Mouse (Mus musculus): ENCODE results near the gene Pik3r2. TPM values are rescaled to one million over a fixed set of nuclear protein-coding genes. Genes with fewer than 3 reads are reported as not detected.

The Pik3r2 gene
- polyA plus RNA-seq, 1 experiment: 56.3 TPM

GRCm38 (mm10) chr8:70737705-70738104, 38.8 kb downstream of the Pik3r2 start:
- TF ChIP-seq POLR2A (IDR thresholded peaks at IDR 0.05; ENCODE audit: low read depth, low read length): no peak
- TF ChIP-seq CTCF (IDR thresholded peaks at IDR 0.05; ENCODE audit: extremely low read depth, insufficient read depth, insufficient read length, insufficient replicate concordance): no peak
- 73% methylated on average over 5 of the region's 5 CpGs for WGBS
- Histone ChIP-seq H3K27me3 (ENCODE audit: control insufficient read depth, insufficient read depth, low read length) (no peaks in the 10 kb centered on the region; the same call in 1 of the 2 replicates), H3K4me1 (ENCODE audit: control insufficient read depth, insufficient read depth, insufficient read length) (no peaks in the 10 kb centered on the region), H3K4me3 (ENCODE audit: extremely low read depth, insufficient read depth, insufficient read length) (no peak overlapping the region), H3K36me3 (ENCODE audit: control insufficient read depth, insufficient read depth, low read length) (no peaks in the 10 kb centered on the region), H3K27ac (ENCODE audit: insufficient read depth, low read length) (no peak overlapping the region)
- no peak for DNase-seq (ENCODE audit: low read depth in 1 of 2, low spot score in 2 of 2)

GRCm38 (mm10) chr8:70730956-70731355, 45.6 kb downstream of the Pik3r2 start:
- Histone ChIP-seq H3K27ac (ENCODE audit: insufficient read depth, low read length) (peak overlapping the region; percentile 69), H3K27me3 (ENCODE audit: control insufficient read depth, insufficient read depth, low read length) (no peaks in the 10 kb centered on the region), H3K4me3 (ENCODE audit: extremely low read depth, insufficient read depth, insufficient read length) (no peak overlapping the region), H3K4me1 (ENCODE audit: control insufficient read depth, insufficient read depth, insufficient read length) (peaks cover 12% of the 10 kb centered on the region; the same call in 1 of the 2 replicates), H3K36me3 (ENCODE audit: control insufficient read depth, insufficient read depth, low read length) (no peaks in the 10 kb centered on the region)
- TF ChIP-seq POLR2A (IDR thresholded peaks at IDR 0.05; ENCODE audit: low read depth, low read length) (no peak), CTCF (IDR thresholded peaks at IDR 0.05; ENCODE audit: extremely low read depth, insufficient read depth, insufficient read length, insufficient replicate concordance) (no peak)
- WGBS: 42% methylated on average over 4 of the region's 4 CpGs
- DNase-seq (ENCODE audit: low read depth in 1 of 2, low spot score in 2 of 2): peak; percentile 55 to 59

- Histone ChIP-seq H3K4me1 (ENCODE audit: control insufficient read depth, insufficient read depth, insufficient read length) (peaks cover 12% of the 10 kb centered on the region; the same call in 1 of the 2 replicates), H3K4me3 (ENCODE audit: extremely low read depth, insufficient read depth, insufficient read length) (peak overlapping the region; percentile 47; the same call in 1 of the 2 replicates), H3K27ac (ENCODE audit: insufficient read depth, low read length) (peak overlapping the region; percentile 19; the same call in 1 of the 2 replicates), H3K36me3 (ENCODE audit: control insufficient read depth, insufficient read depth, low read length) (no peaks in the 10 kb centered on the region), H3K27me3 (ENCODE audit: control insufficient read depth, insufficient read depth, low read length) (no peaks in the 10 kb centered on the region)
- peak; percentile 45 to 73 for DNase-seq (ENCODE audit: low read depth in 1 of 2, low spot score in 2 of 2)
- 2% methylated on average over 34 of the region's 34 CpGs for WGBS
- no peak for TF ChIP-seq POLR2A (IDR thresholded peaks at IDR 0.05; ENCODE audit: low read depth, low read length)
- peak; percentile 31; the same call in 1 of the 2 replicates for TF ChIP-seq CTCF (IDR thresholded peaks at IDR 0.05; ENCODE audit: extremely low read depth, insufficient read depth, insufficient read length, insufficient replicate concordance)
Observed at GRCm38 (mm10) chr8:70729808-70730475, 46.6 kb downstream of the Pik3r2 start.

GRCm38 (mm10) chr8:70726721-70727120, 49.8 kb downstream of the Pik3r2 start:
- no peaks in the 10 kb centered on the region for H3K36me3 ChIP-seq (ENCODE audit: control insufficient read depth, insufficient read depth, low read length)
- H3K27me3 ChIP-seq (ENCODE audit: control insufficient read depth, insufficient read depth, low read length): no peaks in the 10 kb centered on the region
- peaks cover 12% of the 10 kb centered on the region; the same call in 1 of the 2 replicates for H3K4me1 ChIP-seq (ENCODE audit: control insufficient read depth, insufficient read depth, insufficient read length)
- DNase-seq (ENCODE audit: low read depth in 1 of 2, low spot score in 2 of 2): no peak
- 39% methylated on average over 11 of the region's 11 CpGs for WGBS
- TF ChIP-seq CTCF (IDR thresholded peaks at IDR 0.05; ENCODE audit: extremely low read depth, insufficient read depth, insufficient read length, insufficient replicate concordance) (no peak), POLR2A (IDR thresholded peaks at IDR 0.05; ENCODE audit: low read depth, low read length) (no peak)
- no peak overlapping the region for H3K27ac ChIP-seq (ENCODE audit: insufficient read depth, low read length)
- H3K4me3 ChIP-seq (ENCODE audit: extremely low read depth, insufficient read depth, insufficient read length): no peak overlapping the region

GRCm38 (mm10) chr8:70725792-70726447, 50.6 kb downstream of the Pik3r2 start:
- DNase-seq (ENCODE audit: low read depth in 1 of 2, low spot score in 2 of 2): no peak
- no peaks in the 10 kb centered on the region for H3K36me3 ChIP-seq (ENCODE audit: control insufficient read depth, insufficient read depth, low read length)
- H3K27ac ChIP-seq (ENCODE audit: insufficient read depth, low read length): no peak overlapping the region
- no peak overlapping the region for H3K4me3 ChIP-seq (ENCODE audit: extremely low read depth, insufficient read depth, insufficient read length)
- TF ChIP-seq POLR2A (IDR thresholded peaks at IDR 0.05; ENCODE audit: low read depth, low read length) (no peak), CTCF (IDR thresholded peaks at IDR 0.05; ENCODE audit: extremely low read depth, insufficient read depth, insufficient read length, insufficient replicate concordance) (no peak)
- peaks cover 12% of the 10 kb centered on the region; the same call in 1 of the 2 replicates for H3K4me1 ChIP-seq (ENCODE audit: control insufficient read depth, insufficient read depth, insufficient read length)
- H3K27me3 ChIP-seq (ENCODE audit: control insufficient read depth, insufficient read depth, low read length): no peaks in the 10 kb centered on the region
- WGBS: 42% methylated on average over 14 of the region's 14 CpGs

GRCm38 (mm10) chr8:70724216-70724615, 52.3 kb downstream of the Pik3r2 start:
- Histone ChIP-seq H3K4me1 (ENCODE audit: control insufficient read depth, insufficient read depth, insufficient read length) (no peaks in the 10 kb centered on the region; the same call in 1 of the 2 replicates), H3K27me3 (ENCODE audit: control insufficient read depth, insufficient read depth, low read length) (no peaks in the 10 kb centered on the region), H3K27ac (ENCODE audit: insufficient read depth, low read length) (no peak overlapping the region), H3K36me3 (ENCODE audit: control insufficient read depth, insufficient read depth, low read length) (no peaks in the 10 kb centered on the region), H3K4me3 (ENCODE audit: extremely low read depth, insufficient read depth, insufficient read length) (no peak overlapping the region)
- no peak for DNase-seq (ENCODE audit: low read depth in 1 of 2, low spot score in 2 of 2)
- WGBS: 89% methylated on average over 12 of the region's 12 CpGs
- no peak for TF ChIP-seq CTCF (IDR thresholded peaks at IDR 0.05; ENCODE audit: extremely low read depth, insufficient read depth, insufficient read length, insufficient replicate concordance)
- TF ChIP-seq POLR2A (IDR thresholded peaks at IDR 0.05; ENCODE audit: low read depth, low read length): no peak

Measured in spleen, adult 2 months (tissue).